Mouse (Mus musculus): ENCODE results near the gene Abcb9.
A peak's percentile ranks its signal among the peaks of the same experiment; 100 is the strongest.

Abcb9 gene

GRCm38 (mm10) chr5:124093852-124094604, 1.6 kb downstream of the Abcb9 start:
- DNase-seq (ENCODE audit: low spot score in 2 of 2): no peak

GRCm38 (mm10) chr5:124093120-124093794, 2.3 kb downstream of the Abcb9 start:
- DNase-seq (ENCODE audit: low spot score in 2 of 2): no peak

GRCm38 (mm10) chr5:124091951-124092406, 3.6 kb downstream of the Abcb9 start:
- peak; percentile 44 to 68 for DNase-seq (ENCODE audit: low spot score in 2 of 2)

- no peak for DNase-seq (ENCODE audit: low spot score in 2 of 2)
Measured at GRCm38 (mm10) chr5:124089868-124090267, 5.7 kb downstream of the Abcb9 start.

GRCm38 (mm10) chr5:124086876-124087275, 8.7 kb downstream of the Abcb9 start:
- no peak for DNase-seq (ENCODE audit: low spot score in 2 of 2)

- DNase-seq (ENCODE audit: low spot score in 2 of 2): no peak
Measured at GRCm38 (mm10) chr5:124085513-124085912, 10.1 kb downstream of the Abcb9 start.

GRCm38 (mm10) chr5:124084588-124085173, 10.9 kb downstream of the Abcb9 start:
- DNase-seq (ENCODE audit: low spot score in 2 of 2): peak; percentile 79 to 85

- peak in 1 of 2 experiments; percentile 41 for DNase-seq (ENCODE audit: low spot score in 2 of 2)
Measured at GRCm38 (mm10) chr5:124083850-124084587, 11.6 kb downstream of the Abcb9 start.

GRCm38 (mm10) chr5:124082941-124083688, 12.5 kb downstream of the Abcb9 start:
- no peak for DNase-seq (ENCODE audit: low spot score in 2 of 2)

GRCm38 (mm10) chr5:124082447-124082846, 13.2 kb downstream of the Abcb9 start:
- no peak for DNase-seq (ENCODE audit: low spot score in 2 of 2)

GRCm38 (mm10) chr5:124079880-124080279, 15.7 kb downstream of the Abcb9 start:
- DNase-seq (ENCODE audit: low spot score in 2 of 2): peak in 1 of 2 experiments; percentile 28

GRCm38 (mm10) chr5:124078794-124079416, 16.7 kb downstream of the Abcb9 start:
- DNase-seq (ENCODE audit: low spot score in 2 of 2): no peak

GRCm38 (mm10) chr5:124077856-124078460, 17.6 kb downstream of the Abcb9 start:
- no peak for DNase-seq (ENCODE audit: low spot score in 2 of 2)

- DNase-seq (ENCODE audit: low spot score in 2 of 2): no peak
Measured at GRCm38 (mm10) chr5:124077241-124077640, 18.4 kb downstream of the Abcb9 start.

GRCm38 (mm10) chr5:124076559-124076958, 19.0 kb downstream of the Abcb9 start:
- no peak for DNase-seq (ENCODE audit: low spot score in 2 of 2)

GRCm38 (mm10) chr5:124075716-124076115, 19.9 kb downstream of the Abcb9 start:
- peak in 1 of 2 experiments; percentile 17 for DNase-seq (ENCODE audit: low spot score in 2 of 2)

- peak in 1 of 2 experiments; percentile 43 for DNase-seq (ENCODE audit: low spot score in 2 of 2)
Measured at GRCm38 (mm10) chr5:124074845-124075307, 20.7 kb downstream of the Abcb9 start.

GRCm38 (mm10) chr5:124073682-124074081, 21.9 kb downstream of the Abcb9 start:
- DNase-seq (ENCODE audit: low spot score in 2 of 2): no peak

GRCm38 (mm10) chr5:124069657-124070056, 25.9 kb downstream of the Abcb9 start:
- no peak for DNase-seq (ENCODE audit: low spot score in 2 of 2)

Data from spleen, postnatal 36 days (tissue).